Mouse (Mus musculus) MEL (cell line): ENCODE results near the gene Degs2. TPM values are rescaled to one million over a fixed set of nuclear protein-coding genes. Genes with fewer than 3 reads are reported as not detected.

Experiments used
- DNase-seq: peaks from one replicate; pipeline ENCODE4 v3.0.0; 2011; ENCODE audit warnings: low read depth, low spot score
- H3K27ac ChIP-seq: 2 replicates; pipeline ENCODE4 v1.5.1; 2012; ENCODE audit warnings: low read depth, mild to moderate bottlenecking, control low read depth, low read length, moderate library complexity; ENCODE audit not compliant: control insufficient read depth
- H3K27me3 ChIP-seq, 2 experiments: fragments of 150-350 bp in 1 of 2; sonication (generic) in 1 of 2; 2 replicates each; pipeline ENCODE4 v1.6.1; 2012; ENCODE audit warnings: low read length in 2 of 2, mild to moderate bottlenecking in 2 of 2, improper control_type of control experiment in 1 of 2, moderate library complexity in 1 of 2; ENCODE audit not compliant: insufficient read depth in 2 of 2, control insufficient read depth in 1 of 2
- H3K36me3 ChIP-seq, 2 experiments: 2 replicates each; pipeline ENCODE4 v1.6.1; 2012 to 2014; ENCODE audit warnings: low read length in 2 of 2, improper control_type of control experiment in 1 of 2, inconsistent platforms in 1 of 2, mild to moderate bottlenecking in 1 of 2; ENCODE audit not compliant: insufficient read depth in 2 of 2, control insufficient read depth in 1 of 2
- H3K4me1 ChIP-seq, 2 experiments: fragments of 150-350 bp in 1 of 2; sonication (generic) in 1 of 2; 2 replicates each; pipeline ENCODE4 v1.6.1; 2012; ENCODE audit warnings: low read length in 2 of 2, improper control_type of control experiment in 1 of 2, mild to moderate bottlenecking in 1 of 2; ENCODE audit not compliant: insufficient read depth in 2 of 2, control insufficient read depth in 1 of 2
- H3K4me3 ChIP-seq, 2 experiments: fragments of 150-350 bp in 1 of 2; sonication (generic) in 1 of 2; 2 replicates each; pipeline ENCODE4 v1.5.1; 2012; ENCODE audit warnings: low read depth in 2 of 2, low read length in 2 of 2, mild to moderate bottlenecking in 2 of 2, moderate library complexity in 2 of 2, control low read depth in 1 of 2, improper control_type of control experiment in 1 of 2; ENCODE audit not compliant: control insufficient read depth in 1 of 2, insufficient read depth in 1 of 2
- H3K79me2 ChIP-seq: 2 replicates; pipeline ENCODE4 v1.6.1; 2012; ENCODE audit warnings: mild to moderate bottlenecking, low read length, moderate library complexity; ENCODE audit not compliant: control insufficient read depth, poor library complexity, insufficient read depth
- H3K9ac ChIP-seq: 2 replicates; pipeline ENCODE4 v1.6.1; 2012; ENCODE audit warnings: low read depth, mild to moderate bottlenecking, control low read depth, low read length, moderate library complexity; ENCODE audit not compliant: control insufficient read depth, poor library complexity, severe bottlenecking
- H3K9me3 ChIP-seq: fragments of 150-350 bp; sonication (generic); replicated peaks from 2 replicates; pipeline ENCODE4 v1.6.1; 2012; ENCODE audit warnings: mild to moderate bottlenecking, low read length, improper control_type of control experiment, moderate library complexity; ENCODE audit not compliant: insufficient read depth
- BHLHE40 ChIP-seq: IDR thresholded peaks from 2 replicates; pipeline ENCODE4 v1.6.1; 2012; ENCODE audit warnings: low read depth, mild to moderate bottlenecking, inconsistent platforms, low read length, improper control_type of control experiment, borderline replicate concordance
- EP300 ChIP-seq, 2 experiments: IDR thresholded peaks; 2 replicates each; pipeline ENCODE4 v1.6.1; 2011; ENCODE audit warnings: improper control_type of control experiment in 2 of 2, low read length in 2 of 2, low read depth in 1 of 2, mild to moderate bottlenecking in 1 of 2
- HCFC1 ChIP-seq: IDR thresholded peaks from 2 replicates; pipeline ENCODE4 v1.6.1; 2012; ENCODE audit warnings: low read depth, mild to moderate bottlenecking, inconsistent platforms, low read length, improper control_type of control experiment, moderate library complexity
- JUND ChIP-seq: IDR thresholded peaks from 2 replicates; pipeline ENCODE4 v1.6.1; 2011; ENCODE audit warnings: low read depth, mild to moderate bottlenecking, improper control_type of control experiment, low read length
- KAT2A ChIP-seq: conservative IDR thresholded peaks from 2 replicates; pipeline ENCODE4 v1.6.1; 2012; ENCODE audit warnings: low read depth, low read length, improper control_type of control experiment, inconsistent platforms
- MAX ChIP-seq: IDR thresholded peaks from 2 replicates; pipeline ENCODE4 v1.6.1; 2011; ENCODE audit warnings: low read length, improper control_type of control experiment
- MXI1 ChIP-seq: IDR thresholded peaks from 2 replicates; pipeline ENCODE4 v1.6.1; 2011; ENCODE audit warnings: mild to moderate bottlenecking, low read depth, low read length, improper control_type of control experiment
- MYC ChIP-seq: IDR thresholded peaks from 2 replicates; pipeline ENCODE4 v1.6.1; 2011; ENCODE audit warnings: low read depth, mild to moderate bottlenecking, low read length, improper control_type of control experiment, moderate library complexity
- NELFE ChIP-seq: IDR thresholded peaks from 2 replicates; pipeline ENCODE4 v1.6.1; 2011; ENCODE audit warnings: low read depth, low read length, improper control_type of control experiment
- NRF1 ChIP-seq: IDR thresholded peaks from 2 replicates; pipeline ENCODE4 v1.6.1; 2014; ENCODE audit warnings: low read depth, mild to moderate bottlenecking, inconsistent platforms, low read length, improper control_type of control experiment, moderate library complexity; ENCODE audit not compliant: poor library complexity, insufficient read depth, severe bottlenecking
- POLR2AphosphoS2 ChIP-seq: IDR thresholded peaks from 2 replicates; pipeline ENCODE4 v1.6.1; 2011; ENCODE audit warnings: low read length, improper control_type of control experiment
- RAD21 ChIP-seq: IDR thresholded peaks from 2 replicates; pipeline ENCODE4 v1.6.1; 2011; ENCODE audit warnings: mild to moderate bottlenecking, low read depth, low read length, improper control_type of control experiment
- RCOR1 ChIP-seq: IDR thresholded peaks from 2 replicates; pipeline ENCODE4 v1.6.1; 2012; ENCODE audit warnings: low read depth, mild to moderate bottlenecking, inconsistent platforms, low read length, improper control_type of control experiment
- TAL1 ChIP-seq: IDR thresholded peaks from 2 replicates; pipeline ENCODE4 v1.6.1; 2012; ENCODE audit warnings: mild to moderate bottlenecking, inconsistent platforms, low read length, moderate library complexity, mixed read lengths
- TBP ChIP-seq: IDR thresholded peaks from 2 replicates; pipeline ENCODE4 v1.8.0; 2011; ENCODE audit warnings: low read depth, low read length, improper control_type of control experiment
- USF2 ChIP-seq, 2 experiments: IDR thresholded peaks; 2 replicates each; pipeline ENCODE4 v1.6.1; 2011 to 2012; ENCODE audit warnings: improper control_type of control experiment in 2 of 2, low read length in 2 of 2, borderline replicate concordance in 1 of 2, inconsistent platforms in 1 of 2, low read depth in 1 of 2, mild to moderate bottlenecking in 1 of 2; ENCODE audit not compliant: insufficient read depth in 1 of 2
- ZC3H11A ChIP-seq: IDR thresholded peaks from 2 replicates; pipeline ENCODE4 v1.6.1; 2012; ENCODE audit warnings: low read depth, mild to moderate bottlenecking, inconsistent platforms, low read length, improper control_type of control experiment
- ZMIZ1 ChIP-seq: IDR thresholded peaks from 2 replicates; pipeline ENCODE4 v1.6.1; 2012; ENCODE audit warnings: low read depth, mild to moderate bottlenecking, inconsistent platforms, low read length, improper control_type of control experiment, moderate library complexity
- polyA plus RNA-seq, 2 experiments: library from polyadenylated mRNA; stranded (reverse) in 1 of 2; unstranded in 1 of 2; fragments of >175 nt in 1 of 2; fragments of >200 nt in 1 of 2; gene quantifications; 2 replicates each; pipeline versions ENCODE4 v1.2.1 to v1.2.4; 2012; ENCODE audit warnings: low replicate concordance in 2 of 2, low read depth in 1 of 2; ENCODE audit not compliant: insufficient read length in 2 of 2, insufficient read depth in 1 of 2, missing spikeins in 1 of 2
- total RNA-seq: library from RNA; depleted of rRNA; stranded (reverse); fragments of 300-350 nt; gene quantifications from 2 replicates; pipeline ENCODE4 v1.2.3, GENCODE M21; 2012

The Degs2 gene
- total and polyA plus RNA-seq, 3 experiments = not detected

DNA sequence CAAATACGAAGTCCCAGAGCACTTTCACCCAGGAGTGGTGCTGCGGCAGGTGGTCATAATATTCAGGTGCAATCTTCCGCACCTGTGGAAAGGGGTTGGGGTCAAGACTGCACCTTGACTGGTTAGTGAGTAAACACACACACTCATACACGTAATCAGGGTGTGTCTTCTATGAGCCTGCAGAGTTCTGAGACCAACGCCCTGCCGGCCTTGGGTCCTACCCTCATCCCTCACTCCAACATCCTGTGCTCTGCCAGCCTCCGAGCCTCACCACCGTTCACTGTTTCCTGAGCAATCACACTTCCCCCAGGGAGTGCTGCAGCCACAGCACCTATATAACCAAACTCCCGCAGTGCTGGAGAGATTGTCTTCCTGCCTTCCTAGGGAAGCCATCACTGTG, 11.6 kb downstream of the Degs2 start:
- H3K9me3 ChIP-seq = no peaks in the 10 kb centered on the region
- H3K27ac ChIP-seq = no peak overlapping the region
- no peaks in the 10 kb centered on the region for H3K27me3 ChIP-seq
- H3K9ac ChIP-seq = no peak overlapping the region
- DNase-seq = no peak
- TF ChIP-seq HCFC1 = no peak
- TF ChIP-seq ZMIZ1 = no peak
- TF ChIP-seq KAT2A = no peak
- TF ChIP-seq MAX = no peak
- no peak for TF ChIP-seq MYC
- TF ChIP-seq RCOR1 = no peak
- no peak for TF ChIP-seq TAL1
- TF ChIP-seq NRF1 = no peak
- no peak for TF ChIP-seq JUND
- no peak for TF ChIP-seq TBP
- TF ChIP-seq EP300 (IDR thresholded peaks at IDR 0.05; ENCODE audit: low read depth in 1 of 2, low read length in 2 of 2) = no peak
- no peaks in the 10 kb centered on the region for H3K4me1 ChIP-seq
- no peak overlapping the region for H3K4me3 ChIP-seq
- no peaks in the 10 kb centered on the region for H3K36me3 ChIP-seq
- H3K79me2 ChIP-seq = no peaks in the 10 kb centered on the region

DNA sequence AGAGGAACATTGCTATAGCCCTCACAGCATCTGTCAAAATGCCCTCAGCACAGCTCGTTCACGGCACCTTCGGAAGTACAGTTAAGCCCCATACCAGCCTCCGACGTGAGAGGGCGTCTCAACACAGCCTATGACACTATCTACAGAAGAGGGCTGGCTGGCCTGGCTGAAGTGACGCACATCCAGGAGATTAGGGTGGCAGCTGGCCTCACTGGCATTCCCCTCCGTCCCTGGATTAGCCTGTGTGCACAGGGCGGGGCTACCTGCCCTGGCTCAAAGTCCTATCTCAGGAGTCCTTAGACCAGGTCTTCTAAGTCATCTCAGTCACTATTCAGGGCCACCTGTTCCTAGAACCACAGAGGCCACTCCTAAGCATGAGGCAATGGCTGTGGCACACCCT, 12.9 kb downstream of the Degs2 start:
- Histone ChIP-seq H3K27ac (no peak overlapping the region), H3K4me1 (no peaks in the 10 kb centered on the region), H3K9me3 (no peaks in the 10 kb centered on the region), H3K36me3 (no peaks in the 10 kb centered on the region), H3K79me2 (no peaks in the 10 kb centered on the region), H3K4me3 (no peak overlapping the region), H3K9ac (no peak overlapping the region), H3K27me3 (no peaks in the 10 kb centered on the region)
- no peak for DNase-seq
- TF ChIP-seq BHLHE40 (no peak), USF2 (IDR thresholded peaks at IDR 0.05; ENCODE audit: borderline replicate concordance in 1 of 2, insufficient read depth in 1 of 2, low read depth in 1 of 2, low read length in 2 of 2) (no peak), MXI1 (no peak), NRF1 (no peak), RAD21 (no peak), ZC3H11A (no peak), HCFC1 (no peak), NELFE (no peak), POLR2AphosphoS2 (no peak), TAL1 (no peak)
